Mouse (Mus musculus): Measurements from ENCODE around the gene Traf3ip2.

DNA sequence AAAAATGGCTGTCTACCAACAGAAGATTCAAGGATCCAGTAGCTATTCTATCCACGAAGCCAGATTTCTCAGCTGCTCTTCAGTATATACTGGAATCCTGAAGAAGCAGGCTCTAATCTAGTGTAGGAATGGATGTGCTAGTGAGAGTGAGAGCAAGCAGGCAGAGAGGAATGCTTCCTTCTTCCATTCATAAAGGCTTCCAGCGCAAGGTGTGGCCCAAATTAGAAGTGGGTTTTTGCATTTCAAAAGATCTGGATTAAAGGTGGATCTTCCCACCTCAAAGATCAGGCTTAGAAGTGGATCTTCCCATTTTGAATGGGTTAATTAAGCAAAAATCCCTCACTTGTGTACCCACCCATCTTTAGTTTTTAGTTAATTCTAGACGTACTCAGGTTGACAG, 37.6 kb downstream of the Traf3ip2 start:
- TF ChIP-seq POLR2A (IDR thresholded peaks at IDR 0.05; ENCODE audit: borderline replicate concordance, extremely low read depth, insufficient read depth, insufficient read length, poor library complexity, severe bottlenecking) (no peak), CTCF (IDR thresholded peaks at IDR 0.05; ENCODE audit: borderline replicate concordance, extremely low read depth, insufficient read depth, insufficient read length) (no peak)

Data from brain, embryonic 14.5 days (tissue).